Mouse (Mus musculus): ENCODE data around the gene Kcnj14.

- TF ChIP-seq CTCF (IDR thresholded peaks at IDR 0.05; ENCODE audit: low read depth) = no peak
- no peak for TF ChIP-seq EP300 (IDR thresholded peaks at IDR 0.05; ENCODE audit: low read depth)
Observed at GRCm38 (mm10) chr7:45797661-45798510, 26.7 kb downstream of the Kcnj14 start.
